Mouse (Mus musculus) retina, postnatal 1 day (tissue): ENCODE data around the gene Ppp1r3e.

Experiments used
- DNase-seq: peaks from one replicate; pipeline ENCODE4 v3.0.0-alpha.2; 2012

The Ppp1r3e gene

DNA sequence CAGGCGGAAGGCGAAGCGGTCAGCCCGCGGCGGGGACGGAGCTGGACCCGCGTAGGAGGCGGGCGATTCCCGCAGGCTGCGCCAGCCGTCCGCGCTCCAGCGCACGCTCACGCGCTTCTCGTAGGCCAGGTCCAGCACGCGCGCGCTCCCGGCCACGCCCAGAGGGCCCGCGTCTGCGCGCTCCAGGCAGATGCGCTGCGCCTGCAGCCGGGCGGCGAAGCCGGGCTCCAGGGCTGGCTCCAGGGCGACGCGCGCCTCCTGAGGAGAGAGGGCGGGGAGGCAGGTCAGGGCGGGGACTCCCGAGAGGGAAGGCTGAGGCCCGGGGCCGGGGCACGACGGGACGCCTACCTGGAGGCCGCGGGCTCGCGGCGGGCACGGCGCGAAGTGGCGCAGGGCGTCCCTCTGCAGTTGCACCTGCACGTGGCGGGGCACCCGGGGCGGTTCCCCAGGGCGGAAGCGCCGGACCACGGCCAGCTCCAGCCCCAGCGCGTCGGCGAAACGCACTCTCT, 757 bp downstream of the Ppp1r3e start:
- DNase-seq: peak; percentile 95

DNA sequence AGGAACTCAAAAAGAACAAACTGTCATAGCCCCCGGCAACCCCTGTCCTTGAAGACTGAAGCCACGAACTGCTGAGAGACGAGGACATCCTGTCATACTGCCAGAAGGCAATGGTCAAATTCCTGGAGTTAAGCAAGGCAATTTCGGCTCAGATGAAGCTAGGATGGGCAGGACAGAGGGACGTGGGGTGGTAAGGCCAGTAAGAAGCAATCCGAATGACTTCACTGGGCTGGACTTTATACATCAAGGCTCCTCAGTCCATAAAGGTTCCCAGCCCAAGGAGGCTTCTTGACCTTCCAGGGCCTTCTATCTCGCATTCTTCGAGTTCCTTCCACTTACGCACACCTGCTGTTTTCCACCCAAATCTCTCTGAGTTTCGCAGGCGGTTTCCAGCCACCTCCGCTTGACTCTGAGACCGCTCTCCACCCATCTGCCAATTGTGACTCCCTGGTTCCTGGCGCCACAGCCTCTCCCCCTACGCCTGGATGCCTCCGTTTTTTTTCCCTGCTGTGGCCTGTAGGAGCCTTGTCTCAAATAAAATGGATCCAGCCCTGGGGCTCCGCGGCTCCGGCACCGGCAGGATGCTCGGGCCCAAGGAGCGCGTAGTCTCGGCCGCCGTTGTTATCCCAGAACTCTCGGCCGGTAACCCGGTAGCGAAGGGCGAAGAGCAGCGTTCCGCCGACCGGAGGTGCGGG, 1.4 kb downstream of the Ppp1r3e start:
- no peak for DNase-seq

DNA sequence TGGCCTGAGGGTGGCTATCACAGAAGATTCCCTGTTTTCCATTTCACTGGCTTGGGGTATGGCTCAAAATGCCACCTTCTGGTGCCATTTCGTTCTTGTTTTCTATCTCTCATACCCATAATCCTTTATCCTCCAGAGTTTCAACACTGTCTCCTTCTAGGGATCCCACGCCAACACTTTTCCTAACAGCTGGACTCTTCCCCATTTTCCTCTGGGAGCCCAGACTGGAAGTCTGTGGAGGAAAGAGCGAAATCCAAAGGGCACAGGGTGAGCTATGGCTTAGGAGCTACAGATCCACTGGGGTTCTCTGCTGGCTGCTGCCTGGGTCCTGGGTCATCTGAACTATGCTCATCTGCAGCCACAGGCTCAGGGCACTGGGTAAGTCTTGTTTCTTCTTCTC, 3.2 kb downstream of the Ppp1r3e start:
- no peak for DNase-seq

DNA sequence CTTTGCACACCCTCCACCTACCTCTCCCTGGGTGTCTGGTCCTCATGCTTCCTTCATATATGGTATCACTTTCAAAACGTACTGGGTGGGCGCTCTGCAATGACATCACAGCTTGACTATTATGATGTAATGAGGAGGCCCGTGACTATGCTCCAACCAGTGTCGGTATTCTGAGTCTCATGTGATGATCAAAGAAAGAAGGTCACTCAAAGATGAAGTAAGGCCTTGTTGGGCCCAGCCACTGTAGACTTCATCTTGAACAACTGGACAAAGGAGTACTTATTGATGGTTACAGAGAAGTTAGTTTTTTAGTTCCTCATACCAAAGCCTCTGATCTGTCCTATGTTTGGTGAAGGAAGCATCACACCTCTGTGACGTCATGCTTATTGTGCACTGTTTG, 6.5 kb downstream of the Ppp1r3e start, which contains the start of gene Homez:
Homez (minus strand) TSS at position 101 of the 400 bp plus-strand sequence.
- no peak for DNase-seq

DNA sequence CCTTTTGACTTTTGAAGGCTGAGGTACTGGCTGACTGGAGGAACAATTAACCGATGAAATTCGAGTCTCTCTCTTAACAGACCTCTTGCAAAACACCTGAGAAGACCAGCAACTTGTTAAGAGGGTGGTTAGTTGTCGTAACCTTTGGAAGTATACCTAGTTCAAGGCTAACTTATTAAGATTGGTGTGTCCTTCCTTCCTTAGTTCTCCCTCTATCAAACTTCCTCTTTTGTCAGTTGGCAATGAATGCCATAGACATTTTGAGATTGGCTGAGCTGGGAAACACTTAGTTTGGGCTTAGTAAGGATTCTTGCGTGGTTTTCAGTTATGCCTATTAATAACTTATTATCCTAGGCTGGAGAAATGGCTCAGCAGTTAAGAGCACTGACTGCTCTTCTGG, 9.3 kb downstream of the Ppp1r3e start:
- DNase-seq: no peak

DNA sequence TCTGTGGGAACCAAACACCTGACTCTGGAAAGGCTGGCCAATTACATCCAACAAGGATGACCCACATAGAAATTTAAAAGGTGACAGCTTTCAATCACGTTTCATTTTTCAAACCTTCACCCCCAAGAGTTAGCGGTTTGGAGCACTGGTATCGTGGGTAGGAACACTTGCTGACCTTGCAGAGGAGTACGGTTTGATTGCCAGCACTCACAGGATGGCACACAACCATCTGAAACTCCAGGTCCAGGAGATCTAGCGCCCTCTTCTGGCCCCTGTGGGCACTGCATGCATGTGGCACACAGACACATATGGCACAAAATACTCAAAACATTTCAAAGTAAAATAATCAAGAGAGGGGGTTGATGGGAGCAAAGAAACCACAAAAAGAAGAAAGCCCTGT, 10.4 kb downstream of the Ppp1r3e start:
- DNase-seq: peak; percentile 41

DNA sequence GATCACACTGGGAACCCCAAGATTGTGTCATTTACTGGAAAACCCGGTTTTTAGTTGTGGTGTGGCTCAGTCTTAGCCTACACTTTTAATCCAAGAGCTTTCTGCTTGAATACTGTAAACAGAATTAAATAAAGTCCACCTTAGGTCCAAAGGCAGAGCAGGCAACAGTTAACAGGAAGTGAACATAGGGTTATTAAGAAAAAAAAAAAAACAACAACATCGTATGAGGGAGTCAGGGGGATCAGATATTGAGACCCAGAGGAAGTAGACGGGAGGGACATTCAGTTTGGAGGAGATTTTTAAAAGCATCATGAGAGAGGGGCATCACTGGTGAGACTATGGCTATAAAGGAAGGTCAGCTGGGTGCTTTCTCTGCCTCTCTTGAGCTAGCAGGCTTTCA, 11.1 kb downstream of the Ppp1r3e start:
- DNase-seq: no peak

DNA sequence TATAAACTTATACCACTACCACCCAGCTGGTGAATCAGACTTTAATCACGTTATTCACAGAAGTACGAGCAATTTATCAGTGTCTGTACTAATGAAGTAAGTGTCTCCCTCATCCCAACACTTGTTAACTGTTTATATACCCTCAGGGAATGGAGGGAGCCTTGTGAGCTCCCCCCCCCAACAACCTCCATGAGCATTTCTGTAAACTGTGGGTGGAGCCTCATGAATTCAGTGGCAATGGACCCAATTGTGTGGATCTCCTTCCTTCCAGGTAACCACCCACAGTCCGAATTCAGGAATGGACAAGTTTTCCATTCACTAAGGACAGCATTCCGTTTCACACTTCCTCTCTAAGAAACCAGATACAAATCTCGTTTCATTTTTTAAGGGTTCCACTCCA, 11.7 kb downstream of the Ppp1r3e start:
- DNase-seq: no peak

DNA sequence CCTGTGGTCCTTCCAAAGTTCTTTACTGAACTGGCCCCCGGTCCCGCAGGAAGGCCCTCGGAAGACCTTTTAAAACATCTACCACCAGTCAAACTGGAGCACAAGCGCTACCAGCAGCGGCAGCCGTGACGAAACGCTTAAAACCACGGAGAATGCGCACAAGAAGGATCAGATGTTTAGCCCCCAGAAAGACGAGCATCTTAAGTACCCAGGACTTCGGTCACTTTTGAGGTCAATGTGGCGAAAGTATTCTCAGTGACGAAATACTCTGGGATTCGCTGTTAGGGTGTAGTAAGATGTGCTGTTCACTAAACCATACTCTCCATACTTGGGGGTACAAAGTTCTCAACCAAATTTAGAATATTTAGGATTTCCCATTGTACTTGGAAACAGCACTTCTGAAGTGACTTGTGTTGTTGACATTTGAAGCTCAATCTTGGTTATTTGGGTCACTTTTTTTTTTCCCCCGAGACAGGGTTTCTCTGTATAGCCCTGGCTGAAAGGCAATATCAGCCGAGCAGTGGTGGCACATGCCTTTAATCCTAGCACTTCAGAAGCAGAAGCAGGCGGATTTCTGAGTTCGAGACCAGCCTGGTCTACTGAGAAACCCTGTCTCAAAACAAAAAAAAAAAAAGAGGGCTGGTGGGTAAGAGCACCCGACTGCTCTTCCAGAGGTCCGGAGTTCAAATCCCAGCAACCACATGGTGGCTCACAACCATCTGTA, 12.9 kb downstream of the Ppp1r3e start:
- peak; percentile 39 for DNase-seq

DNA sequence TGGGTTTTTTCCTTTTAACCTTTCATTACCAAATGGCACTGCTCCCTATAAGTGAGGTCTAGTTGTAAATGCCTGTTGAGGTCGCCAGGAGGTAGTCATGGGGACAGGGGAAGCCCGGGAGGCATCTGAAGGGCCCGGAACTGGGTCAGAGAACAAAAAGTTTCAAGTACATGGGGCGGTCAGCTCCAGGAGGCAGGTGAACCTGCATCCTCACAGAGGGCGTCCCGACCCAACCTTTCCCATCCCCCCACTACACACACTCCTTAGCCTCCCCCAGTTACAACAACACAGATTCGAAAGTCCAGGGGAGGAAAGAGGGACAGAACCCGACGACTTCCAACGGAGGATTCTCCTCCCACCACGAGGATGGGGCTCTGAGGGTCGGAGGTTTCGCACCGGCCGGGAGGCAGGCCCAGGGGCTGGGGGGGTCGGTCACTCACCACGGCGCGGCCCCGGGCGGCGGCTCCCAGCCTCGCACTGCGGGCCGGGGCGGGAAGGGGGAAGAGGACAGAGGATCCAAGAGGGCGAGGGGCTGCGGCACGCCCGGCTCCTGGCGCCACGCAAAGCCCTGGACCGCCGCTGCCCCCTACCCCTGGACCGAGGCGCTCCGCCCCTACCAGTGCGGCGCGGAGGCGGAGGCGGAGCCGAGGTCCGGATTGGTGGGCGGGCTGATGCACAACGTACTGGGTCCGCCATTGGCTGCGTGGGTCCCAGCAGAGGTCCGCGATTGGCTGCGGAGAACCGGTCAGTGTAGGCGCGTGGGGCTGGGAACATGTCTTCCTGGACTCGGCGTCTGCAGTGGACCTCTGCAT, 13.6 kb downstream of the Ppp1r3e start:
- DNase-seq: peak; percentile 96

DNA sequence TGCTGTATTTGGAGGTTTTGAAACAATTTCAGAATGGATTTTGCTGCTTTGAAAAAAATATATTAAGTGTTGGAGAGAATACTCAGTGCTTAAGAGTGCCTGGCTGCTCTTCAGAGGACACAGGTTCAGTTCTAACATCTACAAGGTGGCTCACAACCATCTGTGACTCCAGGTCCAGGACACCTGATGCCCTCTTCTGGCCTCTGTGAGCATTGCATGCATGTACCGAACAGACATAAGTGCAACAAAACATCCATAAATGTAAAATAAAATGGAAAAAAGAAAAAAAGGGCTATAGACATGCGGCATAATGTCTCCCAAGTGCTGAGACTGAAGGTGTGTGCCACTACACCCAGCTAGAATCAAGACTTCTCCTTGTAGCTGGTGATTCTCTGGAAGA, 16.8 kb downstream of the Ppp1r3e start:
- peak; percentile 65 for DNase-seq

DNA sequence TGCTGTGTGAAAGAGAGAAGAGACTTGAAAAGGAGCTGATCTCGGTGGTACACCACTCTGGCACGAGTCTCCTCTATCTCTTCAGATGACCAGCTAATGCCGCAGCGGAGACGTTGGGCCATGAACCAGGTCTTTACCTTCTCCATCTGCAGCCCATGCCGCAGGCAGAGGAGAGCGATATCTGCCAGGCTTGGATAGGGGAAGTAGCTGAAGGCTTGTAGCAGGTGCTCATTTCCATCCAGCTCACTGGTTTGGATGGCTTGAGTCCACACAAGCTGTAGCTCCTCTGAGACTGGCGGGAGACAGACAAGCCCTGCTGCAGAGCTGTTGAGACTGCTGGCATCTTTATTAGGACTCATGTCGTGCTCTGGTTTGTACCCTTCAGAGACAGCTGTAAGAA, 19.5 kb downstream of the Ppp1r3e start:
- DNase-seq: no peak

DNA sequence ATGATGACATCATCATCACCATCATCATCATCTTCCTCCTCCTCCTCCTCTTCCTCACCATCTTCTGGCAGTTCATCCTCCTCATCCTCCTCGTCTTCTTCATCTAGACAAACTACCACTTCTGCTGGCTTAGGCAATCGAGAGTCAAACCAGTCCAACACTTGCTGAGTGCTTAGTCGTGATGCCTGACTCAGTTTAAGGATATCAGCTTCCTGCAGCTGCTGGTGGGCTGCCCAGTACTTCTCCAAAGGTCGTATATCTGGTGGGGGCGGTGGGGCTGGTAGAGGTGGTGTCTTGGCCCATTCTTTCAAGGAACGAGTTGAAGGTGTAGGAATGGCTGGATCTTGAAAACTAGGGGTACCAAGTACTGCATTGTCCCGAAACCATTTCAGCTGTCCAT, 20.6 kb downstream of the Ppp1r3e start:
- DNase-seq: no peak

DNA sequence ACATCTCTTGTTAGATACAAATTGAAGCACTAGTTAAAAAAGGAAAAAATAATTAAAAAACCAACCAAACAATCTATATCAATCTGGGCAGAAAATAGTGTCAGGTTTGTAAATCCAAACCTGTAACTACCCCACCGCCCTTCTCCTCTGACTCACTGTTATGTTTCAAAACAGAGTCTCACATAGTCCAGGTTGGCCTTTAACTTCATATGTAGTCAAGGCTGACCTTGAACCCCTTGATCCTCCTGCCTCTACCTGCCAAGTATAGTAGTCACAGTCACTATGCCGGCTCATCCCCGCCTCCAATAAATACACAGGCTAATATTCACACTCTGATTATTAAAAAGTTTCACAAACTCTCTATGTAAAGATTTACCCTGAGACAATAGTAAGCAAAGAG, 21.6 kb downstream of the Ppp1r3e start:
- DNase-seq: no peak

DNA sequence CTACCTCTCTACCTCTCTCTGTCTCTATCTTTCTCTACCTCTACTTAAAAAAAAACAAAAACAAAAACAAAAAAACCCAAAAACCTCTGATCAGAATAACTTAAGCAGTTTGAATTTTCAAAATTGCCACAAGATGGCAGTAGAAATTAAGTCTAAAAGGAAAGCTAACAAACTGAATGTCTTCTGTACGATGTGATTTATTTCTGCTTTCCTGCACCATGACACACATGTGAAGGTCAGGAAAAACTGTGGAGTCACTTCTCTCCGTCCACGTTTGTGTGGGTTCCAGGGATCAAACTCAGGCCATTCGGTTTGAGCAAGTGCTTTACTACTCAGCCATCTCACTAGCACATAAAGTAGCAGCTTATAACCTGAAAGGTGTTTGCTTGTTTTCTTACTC, 33.9 kb downstream of the Ppp1r3e start:
- peak; percentile 80 for DNase-seq

DNA sequence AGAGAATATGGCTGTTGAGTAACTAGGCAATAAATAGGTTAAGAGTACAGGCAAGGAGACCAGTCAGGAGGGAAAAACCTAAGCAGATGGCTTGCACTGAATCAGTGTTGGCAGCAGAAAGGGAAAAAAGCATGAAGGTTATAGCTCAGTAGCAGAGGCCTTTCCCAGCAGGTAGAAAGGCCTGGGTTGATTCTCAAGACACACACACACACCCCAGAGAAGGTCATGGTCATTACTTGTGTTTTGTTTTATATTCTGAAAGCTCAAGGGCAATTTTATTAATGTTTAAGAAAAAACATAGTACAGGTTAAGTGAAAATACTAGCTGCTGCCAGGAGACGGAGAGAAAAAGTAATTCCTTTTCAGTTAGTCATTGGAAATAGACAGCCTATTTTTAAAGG, 53.6 kb downstream of the Ppp1r3e start:
- DNase-seq: no peak
